Mouse (Mus musculus): ENCODE measurements around the gene Mylk3. TPM values are rescaled to one million over a fixed set of nuclear protein-coding genes. Genes with fewer than 3 reads are reported as not detected.

Mylk3 gene
- polyA plus RNA-seq, 1 experiment from 2014 or later: 2.4 TPM

- WGBS: 77% methylated on average over 3 of the region's 3 CpGs
Measured at GRCm38 (mm10) chr8:85408526-85408925, 22.4 kb upstream of the Mylk3 start.

GRCm38 (mm10) chr8:85408053-85408505 lies 21.9 kb upstream of the Mylk3 start:
- ATAC-seq (ENCODE audit: insufficient number of reproducible peaks, insufficient read depth, low FRiP score, low TSS enrichment, low read depth): no peak
- Histone ChIP-seq H3K27ac (no peak overlapping the region), H3K4me2 (no peak overlapping the region), H3K9me3 (no peaks in the 10 kb centered on the region), H3K27me3 (no peaks in the 10 kb centered on the region), H3K4me3 (replicated peaks) (no peak overlapping the region), H3K36me3 (peaks cover 9% of the 10 kb centered on the region), H3K4me1 (replicated peaks) (no peaks in the 10 kb centered on the region), H3K9ac (replicated peaks) (no peak overlapping the region)
- WGBS: 70% methylated on average over 7 of the region's 7 CpGs

More at GRCm38 (mm10) chr8:85408526-85408925, 22.4 kb upstream of the Mylk3 start:
- no peaks in the 10 kb centered on the region for H3K4me1 ChIP-seq (replicated peaks)
- no peaks in the 10 kb centered on the region for H3K9me3 ChIP-seq
- no peak overlapping the region for H3K27ac ChIP-seq
- no peaks in the 10 kb centered on the region for H3K27me3 ChIP-seq
- ATAC-seq (ENCODE audit: insufficient number of reproducible peaks, insufficient read depth, low FRiP score, low TSS enrichment, low read depth): no peak
- H3K9ac ChIP-seq (replicated peaks): no peak overlapping the region
- peaks cover 9% of the 10 kb centered on the region for H3K36me3 ChIP-seq
- H3K4me2 ChIP-seq: no peak overlapping the region
- no peak overlapping the region for H3K4me3 ChIP-seq (replicated peaks)

GRCm38 (mm10) chr8:85405961-85406360 lies 19.8 kb upstream of the Mylk3 start:
- no peak overlapping the region for H3K4me3 ChIP-seq (replicated peaks)
- 78% methylated on average over 10 of the region's 10 CpGs for WGBS
- peaks cover 9% of the 10 kb centered on the region for H3K36me3 ChIP-seq
- no peaks in the 10 kb centered on the region for H3K9me3 ChIP-seq
- ATAC-seq (ENCODE audit: insufficient number of reproducible peaks, insufficient read depth, low FRiP score, low TSS enrichment, low read depth): no peak
- no peak overlapping the region for H3K4me2 ChIP-seq
- no peak overlapping the region for H3K27ac ChIP-seq
- H3K9ac ChIP-seq (replicated peaks): no peak overlapping the region
- no peaks in the 10 kb centered on the region for H3K4me1 ChIP-seq (replicated peaks)
- no peaks in the 10 kb centered on the region for H3K27me3 ChIP-seq

- no peak for ATAC-seq (ENCODE audit: insufficient number of reproducible peaks, insufficient read depth, low FRiP score, low TSS enrichment, low read depth)
- no peak overlapping the region for H3K4me2 ChIP-seq
- no peak overlapping the region for H3K4me3 ChIP-seq (replicated peaks)
- H3K27ac ChIP-seq: no peak overlapping the region
- H3K9me3 ChIP-seq: no peaks in the 10 kb centered on the region
- H3K27me3 ChIP-seq: no peaks in the 10 kb centered on the region
- no peak overlapping the region for H3K9ac ChIP-seq (replicated peaks)
- H3K36me3 ChIP-seq: peaks cover 9% of the 10 kb centered on the region
- H3K4me1 ChIP-seq (replicated peaks): no peaks in the 10 kb centered on the region
- 53% methylated on average over 3 of the region's 3 CpGs for WGBS
Measured at GRCm38 (mm10) chr8:85405418-85405817, 19.3 kb upstream of the Mylk3 start.

- Histone ChIP-seq H3K27ac (no peak overlapping the region), H3K36me3 (no peaks in the 10 kb centered on the region), H3K4me1 (replicated peaks) (no peaks in the 10 kb centered on the region), H3K9ac (replicated peaks) (no peak overlapping the region), H3K27me3 (no peaks in the 10 kb centered on the region), H3K4me2 (no peak overlapping the region), H3K9me3 (no peaks in the 10 kb centered on the region), H3K4me3 (replicated peaks) (no peak overlapping the region)
- WGBS: 79% methylated on average over 4 of the region's 4 CpGs
- no peak for ATAC-seq (ENCODE audit: insufficient number of reproducible peaks, insufficient read depth, low FRiP score, low TSS enrichment, low read depth)
Measured at GRCm38 (mm10) chr8:85398548-85398947, 12.4 kb upstream of the Mylk3 start.

- Histone ChIP-seq H3K36me3 (no peaks in the 10 kb centered on the region), H3K27me3 (no peaks in the 10 kb centered on the region), H3K4me1 (replicated peaks) (no peaks in the 10 kb centered on the region), H3K9me3 (no peaks in the 10 kb centered on the region), H3K4me2 (no peak overlapping the region), H3K9ac (replicated peaks) (no peak overlapping the region), H3K4me3 (replicated peaks) (no peak overlapping the region), H3K27ac (no peak overlapping the region)
- no peak for ATAC-seq (ENCODE audit: insufficient number of reproducible peaks, insufficient read depth, low FRiP score, low TSS enrichment, low read depth)
- 44% methylated on average over 5 of the region's 5 CpGs for WGBS
Measured at GRCm38 (mm10) chr8:85397508-85397907, 11.4 kb upstream of the Mylk3 start.

- Histone ChIP-seq H3K36me3 (no peaks in the 10 kb centered on the region), H3K27me3 (no peaks in the 10 kb centered on the region), H3K9me3 (no peaks in the 10 kb centered on the region), H3K4me1 (replicated peaks) (no peaks in the 10 kb centered on the region), H3K27ac (no peak overlapping the region), H3K4me3 (replicated peaks) (no peak overlapping the region), H3K4me2 (no peak overlapping the region), H3K9ac (replicated peaks) (no peak overlapping the region)
- 85% methylated on average over 5 of the region's 5 CpGs for WGBS
- no peak for ATAC-seq (ENCODE audit: insufficient number of reproducible peaks, insufficient read depth, low FRiP score, low TSS enrichment, low read depth)
Measured at GRCm38 (mm10) chr8:85396432-85397079, 10.4 kb upstream of the Mylk3 start.

- no peaks in the 10 kb centered on the region for H3K36me3 ChIP-seq
- H3K9ac ChIP-seq (replicated peaks): no peak overlapping the region
- no peaks in the 10 kb centered on the region for H3K4me1 ChIP-seq (replicated peaks)
- no peaks in the 10 kb centered on the region for H3K27me3 ChIP-seq
- no peak overlapping the region for H3K27ac ChIP-seq
- H3K4me3 ChIP-seq (replicated peaks): no peak overlapping the region
- ATAC-seq (ENCODE audit: insufficient number of reproducible peaks, insufficient read depth, low FRiP score, low TSS enrichment, low read depth): no peak
- 82% methylated on average over 8 of the region's 8 CpGs for WGBS
- no peaks in the 10 kb centered on the region for H3K9me3 ChIP-seq
- no peak overlapping the region for H3K4me2 ChIP-seq
Measured at GRCm38 (mm10) chr8:85395681-85396431, 9.7 kb upstream of the Mylk3 start.

GRCm38 (mm10) chr8:85395017-85395416 lies 8.9 kb upstream of the Mylk3 start:
- no peaks in the 10 kb centered on the region for H3K36me3 ChIP-seq
- H3K9me3 ChIP-seq: no peaks in the 10 kb centered on the region
- 68% methylated on average over 3 of the region's 3 CpGs for whole genome bisulfite sequencing

GRCm38 (mm10) chr8:85393199-85393598 lies 7.1 kb upstream of the Mylk3 start:
- H3K36me3 ChIP-seq: no peaks in the 10 kb centered on the region
- H3K27me3 ChIP-seq: no peaks in the 10 kb centered on the region
- no peaks in the 10 kb centered on the region for H3K4me1 ChIP-seq (replicated peaks)
- no peaks in the 10 kb centered on the region for H3K9me3 ChIP-seq
- WGBS: 93% methylated on average over 6 of the region's 6 CpGs
- H3K4me3 ChIP-seq (replicated peaks): no peak overlapping the region
- no peak overlapping the region for H3K27ac ChIP-seq
- no peak overlapping the region for H3K4me2 ChIP-seq
- no peak for ATAC-seq (ENCODE audit: insufficient number of reproducible peaks, insufficient read depth, low FRiP score, low TSS enrichment, low read depth)
- H3K9ac ChIP-seq (replicated peaks): no peak overlapping the region

More at GRCm38 (mm10) chr8:85395017-85395416, 8.9 kb upstream of the Mylk3 start:
- no peak for ATAC-seq (ENCODE audit: insufficient number of reproducible peaks, insufficient read depth, low FRiP score, low TSS enrichment, low read depth)
- H3K9ac ChIP-seq (replicated peaks): no peak overlapping the region
- no peaks in the 10 kb centered on the region for H3K27me3 ChIP-seq
- no peak overlapping the region for H3K27ac ChIP-seq
- H3K4me1 ChIP-seq (replicated peaks): no peaks in the 10 kb centered on the region
- no peak overlapping the region for H3K4me3 ChIP-seq (replicated peaks)
- no peak overlapping the region for H3K4me2 ChIP-seq

- Histone ChIP-seq H3K4me1 (replicated peaks) (no peaks in the 10 kb centered on the region), H3K27ac (no peak overlapping the region), H3K9me3 (no peaks in the 10 kb centered on the region), H3K36me3 (no peaks in the 10 kb centered on the region), H3K4me3 (replicated peaks) (no peak overlapping the region), H3K4me2 (no peak overlapping the region), H3K9ac (replicated peaks) (no peak overlapping the region), H3K27me3 (no peaks in the 10 kb centered on the region)
- whole genome bisulfite sequencing: 50% methylated on average over 1 of the region's 1 CpGs
- no peak for ATAC-seq (ENCODE audit: insufficient number of reproducible peaks, insufficient read depth, low FRiP score, low TSS enrichment, low read depth)
Measured at GRCm38 (mm10) chr8:85391438-85391837, 5.3 kb upstream of the Mylk3 start.

All from limb, embryonic 12.5 days (tissue).